ENCODE assay signal across 8 mouse cellular contexts in genomic region chr10:108537641-108538040, GRCm38 (mm10).
DNase-seq lines count a peak whose midpoint lies in the region; ATAC-seq and TF ChIP-seq lines count a peak whose summit lies in the region.

No protein-coding gene starts in this region.

- TF ChIP-seq POLR2A in liver, adult 2 months (IDR thresholded peaks at IDR 0.05; ENCODE audit: extremely low read depth, insufficient read depth, low read length): no peak

- no peak overlapping the region for H3K4me3 ChIP-seq in forebrain, postnatal 0 days (ENCODE audit: low read depth, low read length)
- no peak overlapping the region for H3K4me3 ChIP-seq in forebrain, embryonic 10.5 days
- no peak overlapping the region for H3K4me3 ChIP-seq in heart, embryonic 14.5 days (ENCODE audit: control insufficient read depth in 1 of 2, insufficient read depth in 1 of 2, low read depth in 1 of 2, low read length in 2 of 2)
- H3K4me3 ChIP-seq in liver, adult 2 months (ENCODE audit: insufficient read depth, low read depth, low read length): no peak overlapping the region
- no peak overlapping the region for H3K4me3 ChIP-seq in stomach, embryonic 15.5 days (replicated peaks)

- H3K27ac ChIP-seq in forebrain, postnatal 0 days (ENCODE audit: low read depth, low read length): no peak overlapping the region
- no peak overlapping the region for H3K27ac ChIP-seq in forebrain, embryonic 10.5 days
- H3K27ac ChIP-seq in heart, embryonic 14.5 days (replicated peaks in 1 of 2; ENCODE audit: control insufficient read depth in 1 of 2, insufficient read depth in 1 of 2, low read depth in 2 of 2, low read length in 2 of 2): peak overlapping the region in 1 of 2 experiments; percentile 41; a peak in 2 of 4 replicates
- no peak overlapping the region for H3K27ac ChIP-seq in liver, adult 2 months (replicated peaks; ENCODE audit: insufficient read depth, low read depth, low read length)
- no peak overlapping the region for H3K27ac ChIP-seq in stomach, embryonic 15.5 days

- no peaks in the 10 kb centered on the region for H3K27me3 ChIP-seq in forebrain, postnatal 0 days (ENCODE audit: insufficient read depth, low read length)
- H3K27me3 ChIP-seq in forebrain, embryonic 10.5 days (ENCODE audit: poor library complexity, severe bottlenecking): no peaks in the 10 kb centered on the region
- no peaks in the 10 kb centered on the region for H3K27me3 ChIP-seq in heart, embryonic 14.5 days (ENCODE audit: control insufficient read depth, insufficient read depth, low read length)
- no peaks in the 10 kb centered on the region for H3K27me3 ChIP-seq in liver, adult 2 months (ENCODE audit: control insufficient read depth, insufficient read depth, low read length)
- no peaks in the 10 kb centered on the region for H3K27me3 ChIP-seq in stomach, embryonic 15.5 days (replicated peaks)

- no peak for DNase-seq in forebrain, postnatal 0 days
- DNase-seq in forebrain, embryonic 10.5 days (ENCODE audit: extremely low spot score, low spot score): no peak
- peak; percentile 66 for DNase-seq in R1 (ENCODE audit: low read depth, low spot score)
- DNase-seq in liver, adult 2 months (ENCODE audit: extremely low read depth, low read depth, low spot score): peak; percentile 35
- DNase-seq in thymus, postnatal 14 days: no peak

- WGBS in forebrain, postnatal 0 days: 73% methylated on average over 9 of the region's 9 CpGs
- 69% methylated on average over 9 of the region's 9 CpGs for whole genome bisulfite sequencing in forebrain, embryonic 10.5 days
- WGBS in heart, embryonic 14.5 days: 45% methylated on average over 9 of the region's 9 CpGs
- 50% methylated on average over 9 of the region's 9 CpGs for WGBS in liver, adult 2 months
- WGBS in stomach, embryonic 15.5 days: 60% methylated on average over 9 of the region's 9 CpGs

- no peak for ATAC-seq in forebrain, postnatal 0 days
- peak; percentile 41; the same call in 1 of the 2 replicates for ATAC-seq in heart, embryonic 14.5 days (ENCODE audit: insufficient number of reproducible peaks, insufficient read depth, low FRiP score, low read depth)
- ATAC-seq in stomach, embryonic 15.5 days (ENCODE audit: insufficient read depth, low FRiP score, low read depth): peak; percentile 64
- no peak for ATAC-seq in erythroid progenitor cell, adult 5-6 weeks (replicated peaks; ENCODE audit: low FRiP score, poor library complexity, severe bottlenecking)

- H3K4me2 ChIP-seq in forebrain, postnatal 0 days (ENCODE audit: low read depth): no peak overlapping the region
- H3K4me2 ChIP-seq in heart, embryonic 14.5 days (ENCODE audit: low read length): no peak overlapping the region
- no peak overlapping the region for H3K4me2 ChIP-seq in stomach, embryonic 15.5 days

- H3K36me3 ChIP-seq in forebrain, postnatal 0 days (ENCODE audit: insufficient read depth): no peaks in the 10 kb centered on the region
- H3K36me3 ChIP-seq in forebrain, embryonic 10.5 days (replicated peaks): no peaks in the 10 kb centered on the region
- no peaks in the 10 kb centered on the region for H3K36me3 ChIP-seq in heart, embryonic 14.5 days (ENCODE audit: control insufficient read depth, insufficient read depth, low read length)
- no peaks in the 10 kb centered on the region for H3K36me3 ChIP-seq in liver, adult 2 months (ENCODE audit: control insufficient read depth, insufficient read depth, low read length)
- H3K36me3 ChIP-seq in stomach, embryonic 15.5 days: no peaks in the 10 kb centered on the region

- peak; percentile 47 for TF ChIP-seq CTCF in forebrain, postnatal 0 days (IDR thresholded peaks at IDR 0.05; ENCODE audit: low read depth)
- TF ChIP-seq CTCF in liver, adult 2 months (IDR thresholded peaks at IDR 0.05; ENCODE audit: low read depth, low read length): peak; percentile 74

- H3K9me3 ChIP-seq in forebrain, postnatal 0 days (ENCODE audit: low read length): no peaks in the 10 kb centered on the region
- no peaks in the 10 kb centered on the region for H3K9me3 ChIP-seq in forebrain, embryonic 10.5 days
- no peaks in the 10 kb centered on the region for H3K9me3 ChIP-seq in heart, embryonic 14.5 days (ENCODE audit: control insufficient read depth, low read length)
- no peaks in the 10 kb centered on the region for H3K9me3 ChIP-seq in stomach, embryonic 15.5 days

- no peaks in the 10 kb centered on the region for H3K4me1 ChIP-seq in forebrain, postnatal 0 days (ENCODE audit: insufficient read depth)
- H3K4me1 ChIP-seq in forebrain, embryonic 10.5 days: 0 out of 2 replicates have a peak, but pooled peaks cover 5% of the 10 kb centered on the region
- peaks cover 9 to 17% of the 10 kb centered on the region in 2 experiments for H3K4me1 ChIP-seq in heart, embryonic 14.5 days (ENCODE audit: control insufficient read depth in 2 of 2, insufficient read depth in 2 of 2, low read length in 2 of 2)
- H3K4me1 ChIP-seq in liver, adult 2 months (ENCODE audit: control insufficient read depth, insufficient read depth, low read length): no peaks in the 10 kb centered on the region
- no peaks in the 10 kb centered on the region; the same call in 1 of the 2 replicates for H3K4me1 ChIP-seq in stomach, embryonic 15.5 days

- H3K79me2 ChIP-seq in liver, adult 2 months (ENCODE audit: control insufficient read depth, insufficient read depth, low read length): no peaks in the 10 kb centered on the region

- no peak overlapping the region for H3K9ac ChIP-seq in forebrain, postnatal 0 days
- no peak overlapping the region for H3K9ac ChIP-seq in heart, embryonic 14.5 days (ENCODE audit: low read length)
- no peak overlapping the region for H3K9ac ChIP-seq in liver, adult 2 months (ENCODE audit: low read depth, low read length)
- H3K9ac ChIP-seq in stomach, embryonic 15.5 days: no peak overlapping the region

Comparison
In these comparisons a context has a peak if more than half of its experiments do, and no peak if none do; other contexts are left out.
1. ATAC-seq: peak in heart, embryonic 14.5 days (single experiment) and stomach, embryonic 15.5 days (single experiment); none in forebrain, postnatal 0 days (single experiment) and erythroid progenitor cell, adult 5-6 weeks (single experiment).
2. DNase-seq: peak in R1 (single experiment) and liver, adult 2 months (single experiment); none in forebrain, postnatal 0 days (single experiment), forebrain, embryonic 10.5 days (single experiment) and thymus, postnatal 14 days (single experiment).